Mouse (Mus musculus): ENCODE measurements around the gene Coro1a.

The Coro1a gene

DNA sequence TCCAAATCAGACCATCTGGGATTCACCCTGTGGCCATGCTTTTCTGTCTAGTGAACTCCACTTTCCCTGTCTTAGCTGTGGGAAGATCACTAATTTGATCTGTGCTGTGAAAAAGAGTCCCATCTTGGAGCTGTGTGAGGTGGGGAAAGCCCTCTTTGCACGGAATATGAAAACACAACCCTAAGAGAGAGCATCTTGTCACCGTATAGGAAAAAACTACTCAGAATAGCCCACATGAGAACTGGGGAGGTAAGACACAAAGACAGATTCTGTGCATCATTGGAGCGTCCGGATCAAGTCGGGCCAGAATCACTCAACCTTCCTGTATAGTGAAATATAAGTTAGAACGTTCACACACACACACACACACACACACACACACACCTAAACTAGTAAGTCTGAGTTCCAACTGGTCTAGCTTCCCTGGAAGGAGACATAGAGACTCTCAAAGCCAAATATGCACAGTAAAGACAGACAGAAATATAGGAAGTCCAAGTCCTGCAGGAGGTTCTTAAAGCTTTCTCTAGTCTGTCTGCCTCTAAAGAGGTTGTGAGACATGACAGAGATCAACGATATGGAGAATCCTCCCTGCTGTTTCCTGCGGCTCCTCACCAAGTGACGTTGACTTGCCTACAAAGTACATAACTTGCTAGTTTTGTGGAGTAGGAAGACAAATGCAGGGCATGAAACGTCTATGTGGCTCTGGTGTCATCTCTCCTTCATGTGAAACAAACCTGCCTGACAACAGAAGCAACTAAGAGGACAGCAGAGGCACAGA lies 777 bp upstream of the Coro1a start:
- DNase-seq (ENCODE audit: low spot score) = no peak

GRCm38 (mm10) chr7:126704121-126704980 lies 3.2 kb downstream of the Coro1a start:
- no peak for DNase-seq (ENCODE audit: low spot score)

GRCm38 (mm10) chr7:126703757-126704077 lies 3.9 kb downstream of the Coro1a start:
- no peak for DNase-seq (ENCODE audit: low spot score)

GRCm38 (mm10) chr7:126702861-126703756 lies 4.5 kb downstream of the Coro1a start:
- DNase-seq (ENCODE audit: low spot score) = no peak

DNA sequence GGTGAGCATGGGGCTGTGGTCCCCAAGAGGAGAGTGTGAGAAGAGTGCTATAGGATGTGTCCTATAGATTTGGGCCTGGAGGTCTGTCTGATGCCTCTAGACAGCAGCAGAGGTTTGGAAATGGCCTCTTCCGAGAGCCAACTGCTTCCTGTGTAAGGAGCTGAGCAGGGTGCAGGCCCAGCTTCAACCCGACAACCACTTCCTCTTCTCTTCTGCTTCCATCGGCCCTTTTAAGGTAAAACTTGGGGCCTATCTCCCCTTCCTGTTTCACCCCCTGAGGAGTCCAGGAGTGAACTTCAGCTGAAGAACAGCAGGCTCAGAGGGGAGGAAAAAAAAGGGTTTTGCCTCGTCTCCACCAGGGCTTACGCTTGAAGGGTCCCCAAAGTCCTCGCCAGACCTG lies 5.2 kb downstream of the Coro1a start:
- DNase-seq (ENCODE audit: low spot score) = no peak

- DNase-seq (ENCODE audit: low spot score) = no peak
These were observed 5.8 kb downstream of the Coro1a start for GRCm38 (mm10) chr7:126701559-126702357.

- peak; percentile 68 for DNase-seq (ENCODE audit: low spot score)
These were observed 6.5 kb downstream of the Coro1a start for GRCm38 (mm10) chr7:126701070-126701469.

DNA sequence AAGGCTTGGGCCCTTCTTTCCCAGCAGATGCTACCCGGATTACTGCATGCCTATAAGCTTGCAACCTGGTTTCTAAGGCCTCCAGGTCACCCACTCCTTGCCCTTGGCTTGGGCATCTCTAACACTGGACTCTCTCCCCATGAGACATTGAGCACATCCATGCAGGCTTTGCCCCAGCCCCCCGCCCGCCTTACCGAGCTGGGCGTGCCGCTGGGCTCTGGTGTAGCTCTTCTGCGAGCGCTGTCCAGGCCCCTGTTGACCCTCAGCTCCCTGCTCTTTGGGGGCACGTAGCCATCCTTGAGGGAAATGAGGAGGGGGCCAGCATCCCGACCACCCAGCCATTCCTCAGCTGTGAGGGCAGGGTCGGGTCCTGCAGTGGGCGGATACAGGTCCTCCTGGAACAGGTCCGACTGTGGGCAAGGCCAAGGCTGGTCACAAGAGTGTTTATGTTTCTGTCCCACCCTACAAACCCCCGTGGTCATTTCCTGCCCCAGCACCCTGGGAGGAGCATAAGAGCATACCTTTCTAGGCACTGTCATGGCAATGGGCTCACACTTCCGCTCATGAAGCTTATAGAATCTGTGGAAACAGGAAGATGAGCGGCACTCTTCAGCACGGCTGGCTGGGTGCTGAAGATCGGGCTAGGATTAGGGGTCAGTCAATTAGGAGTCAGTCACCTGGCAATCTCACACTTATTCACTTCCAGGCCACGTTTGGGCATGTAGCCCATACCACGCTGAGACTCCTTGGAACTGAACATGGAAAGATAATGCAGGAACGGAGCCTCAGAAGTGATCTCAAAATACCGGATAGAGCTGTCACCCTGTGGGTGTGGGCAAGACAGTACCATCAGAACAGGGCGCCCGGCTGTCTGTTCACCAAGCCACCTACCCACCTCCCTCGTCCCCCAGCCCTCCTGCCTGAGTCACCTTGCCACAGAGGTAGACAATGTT lies 7.2 kb downstream of the Coro1a start:
- DNase-seq (ENCODE audit: low spot score) = no peak

DNA sequence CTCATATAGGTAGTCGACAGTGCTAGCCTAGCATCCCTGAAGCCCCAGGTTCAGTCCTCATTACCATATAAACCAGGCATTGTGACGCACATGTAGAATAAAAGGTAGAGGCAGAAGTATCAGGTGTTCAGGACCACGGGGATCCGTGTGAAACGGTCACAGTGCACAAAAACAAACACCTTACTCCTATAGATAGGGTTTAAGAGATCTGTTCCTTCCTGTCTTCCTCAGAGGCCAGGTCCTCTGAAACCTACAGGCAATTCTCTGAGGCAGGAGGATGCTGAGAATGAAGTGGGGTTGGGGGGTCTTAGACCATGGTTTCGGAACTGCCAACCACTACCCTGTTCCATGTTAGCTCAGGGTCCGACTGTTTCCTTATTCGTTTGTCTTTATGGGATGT lies 9.7 kb downstream of the Coro1a start:
- DNase-seq (ENCODE audit: low spot score) = no peak

- no peak for DNase-seq (ENCODE audit: low spot score)
These were observed 10.7 kb downstream of the Coro1a start for GRCm38 (mm10) chr7:126696886-126697285.

GRCm38 (mm10) chr7:126696303-126696702 lies 11.3 kb downstream of the Coro1a start:
- DNase-seq (ENCODE audit: low spot score) = no peak

DNA sequence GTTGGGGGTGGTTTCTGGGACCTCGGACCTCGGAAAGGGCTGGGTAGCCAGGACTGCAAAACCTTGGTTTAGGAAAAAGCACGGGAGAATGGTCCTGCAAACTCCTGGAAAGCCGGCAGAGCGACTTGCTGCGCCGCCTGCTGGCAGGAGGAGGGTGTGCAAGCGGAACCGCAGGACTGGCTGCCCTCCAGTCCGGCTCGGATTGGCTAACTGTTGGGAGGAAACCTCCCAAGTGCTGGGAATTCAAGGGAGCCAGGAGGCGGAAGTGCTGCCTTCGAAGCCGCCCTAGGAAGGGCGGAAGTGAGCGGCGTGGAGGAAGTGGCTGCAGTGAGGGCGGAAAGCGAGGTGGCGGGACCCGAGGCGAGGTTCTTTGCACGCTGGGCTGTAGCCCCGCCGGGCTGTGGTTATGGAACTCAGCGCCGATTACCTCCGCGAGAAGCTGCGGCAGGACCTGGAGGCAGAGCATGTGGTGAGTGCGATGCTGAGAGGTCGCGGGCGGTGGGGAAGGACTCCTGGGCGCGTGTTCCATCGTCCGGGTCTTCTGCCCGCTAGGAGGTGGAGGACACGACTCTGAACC lies 11.9 kb downstream of the Coro1a start, which contains the start of gene Slx1b:
Slx1b (minus strand) TSS at position 154 of the 577 bp plus-strand sequence.
- DNase-seq (ENCODE audit: low spot score) = peak; percentile 74

- DNase-seq (ENCODE audit: low spot score) = peak; percentile 50
These were observed 12.4 kb downstream of the Coro1a start, which contains the start of gene Bola2 for GRCm38 (mm10) chr7:126695210-126695611. TSS of gene Bola2 (plus strand) at chr7:126695401.

DNA sequence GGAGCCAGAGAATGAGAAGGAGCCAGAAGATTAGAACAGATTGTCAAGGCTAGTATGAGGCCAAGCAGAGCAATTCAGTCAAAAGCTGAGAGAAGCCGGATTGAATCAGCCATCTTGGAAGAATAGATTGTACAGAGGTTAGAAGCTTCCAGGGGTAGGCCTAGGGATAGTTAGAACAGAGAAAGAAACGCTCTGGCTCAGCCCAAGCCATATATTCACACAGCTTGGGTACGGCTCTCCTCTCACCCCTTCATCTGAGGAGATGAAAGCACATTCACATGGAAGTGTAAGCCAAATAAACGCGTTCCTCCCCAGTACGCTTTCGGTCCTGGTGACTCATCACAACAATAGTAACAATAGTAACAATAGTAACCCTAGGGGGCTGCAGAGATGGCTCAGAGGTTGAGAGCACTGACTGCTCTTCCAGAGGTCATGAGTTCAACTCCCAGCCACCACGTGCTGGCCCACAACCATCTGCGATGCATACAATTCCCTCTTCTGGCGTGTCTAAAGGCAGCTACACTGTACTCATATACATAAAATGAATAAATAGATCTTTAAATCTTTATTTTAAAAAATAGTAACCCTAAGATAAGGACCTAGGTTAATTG lies 13.0 kb downstream of the Coro1a start:
- DNase-seq (ENCODE audit: low spot score) = no peak

DNA sequence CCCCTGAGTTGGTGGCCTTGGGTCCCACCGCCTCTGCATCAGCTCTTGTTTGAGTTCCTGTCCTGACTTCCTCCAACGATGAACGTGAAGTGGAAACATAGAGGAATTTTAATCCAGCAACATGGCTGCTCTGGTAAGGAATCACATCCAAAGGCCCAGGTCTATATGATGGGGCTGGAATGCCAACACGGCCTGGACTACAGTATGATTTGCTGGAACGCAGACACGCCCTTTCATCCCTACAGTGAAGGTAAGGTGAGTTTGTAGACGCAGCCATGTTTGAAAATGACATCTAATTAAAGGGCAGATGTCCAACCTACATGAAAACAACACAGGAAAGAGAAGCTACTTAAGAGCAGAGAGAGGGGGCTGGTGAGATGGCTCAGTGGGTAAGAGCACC lies 13.8 kb downstream of the Coro1a start:
- no peak for DNase-seq (ENCODE audit: low spot score)

- DNase-seq (ENCODE audit: low spot score) = peak; percentile 59
These were observed 14.3 kb downstream of the Coro1a start for GRCm38 (mm10) chr7:126693256-126693655.

GRCm38 (mm10) chr7:126692426-126692825 lies 15.2 kb downstream of the Coro1a start:
- no peak for DNase-seq (ENCODE audit: low spot score)

DNA sequence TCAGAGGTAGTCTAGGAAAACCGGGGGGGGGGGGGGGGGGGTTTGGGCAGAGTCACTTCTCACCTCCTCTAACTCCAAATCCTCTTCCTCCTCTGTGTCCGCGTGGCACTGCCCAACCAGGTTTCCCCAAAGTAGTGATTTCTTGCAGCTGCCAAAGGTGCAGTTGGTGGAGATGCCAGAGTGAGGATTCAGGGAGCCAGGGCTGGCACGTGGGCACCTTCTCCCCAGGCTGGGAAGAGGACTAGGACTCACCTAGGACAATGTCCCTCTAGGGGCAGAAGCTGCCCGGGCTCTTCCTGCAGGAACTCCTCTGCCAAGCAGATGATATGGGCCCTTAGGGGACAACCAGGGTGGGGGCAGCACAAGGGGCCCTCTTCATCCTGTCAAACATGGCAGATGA lies 15.9 kb downstream of the Coro1a start:
- DNase-seq (ENCODE audit: low spot score) = no peak

- no peak for DNase-seq (ENCODE audit: low spot score)
These were observed 16.9 kb downstream of the Coro1a start for GRCm38 (mm10) chr7:126690737-126691136.
